Mouse (Mus musculus) small intestine, adult 2 months (tissue): ENCODE data around the gene Tes3-ps. TPM values are rescaled to one million over a fixed set of nuclear protein-coding genes. Genes with fewer than 3 reads are reported as not detected.

ENCODE experiments used
- H3K27ac ChIP-seq: fragments of 200-500 bp; 2 replicates; pipeline ENCODE4 v1.5.1; 2012; ENCODE audit warnings: low read depth, low read length, control low read depth, inconsistent platforms; ENCODE audit not compliant: insufficient read depth
- H3K27me3 ChIP-seq: fragments of 200-500 bp; 2 replicates; pipeline ENCODE4 v1.6.1; 2012; ENCODE audit warnings: mild to moderate bottlenecking, moderate library complexity, low read length, inconsistent platforms; ENCODE audit not compliant: control insufficient read depth, insufficient read depth
- H3K36me3 ChIP-seq: fragments of 200-500 bp; 2 replicates; pipeline ENCODE4 v1.6.1; 2012; ENCODE audit warnings: mild to moderate bottlenecking, low read length, control low read depth, inconsistent platforms; ENCODE audit not compliant: control insufficient read depth, insufficient read depth
- H3K4me1 ChIP-seq: fragments of 200-500 bp; 2 replicates; pipeline ENCODE4 v1.6.1; 2012; ENCODE audit warnings: low read length, inconsistent platforms, mixed read lengths; ENCODE audit not compliant: control insufficient read depth, insufficient read depth, insufficient read length
- H3K4me3 ChIP-seq: fragments of 200-500 bp; 2 replicates; pipeline ENCODE4 v1.5.1; 2012; ENCODE audit warnings: low read depth, mild to moderate bottlenecking, control low read depth, inconsistent platforms, low read length, moderate library complexity
- CTCF ChIP-seq: fragments of 200-500 bp; IDR thresholded peaks from 2 replicates; pipeline ENCODE4 v1.5.1; 2012; ENCODE audit warnings: low read depth, mild to moderate bottlenecking, control low read depth, inconsistent platforms, low read length, moderate library complexity, mixed read lengths; ENCODE audit not compliant: insufficient replicate concordance, insufficient read length; ENCODE audit errors: extremely low read depth
- POLR2A ChIP-seq: fragments of 200-500 bp; IDR thresholded peaks from 2 replicates; pipeline ENCODE4 v1.6.1; 2012; ENCODE audit warnings: low read depth, mild to moderate bottlenecking, control low read depth, inconsistent platforms, low read length, moderate library complexity
- WGBS: fragments of 180-500 bp; shearing (Covaris S2); methylation state at CpG from one replicate; pipeline ENCODE4 v1.1.7; 2018; 5-methylcytosine and 5-hydroxymethylcytosine counted together
- polyA plus RNA-seq: library from polyadenylated mRNA; depleted of rRNA; stranded (reverse); fragments of >200 nt; gene quantifications from 2 replicates; pipeline ENCODE4 v1.2.3, GENCODE M21; 2012

The Tes3-ps gene
- polyA plus RNA-seq, 1 experiment = not detected

- H3K27me3 ChIP-seq = no peaks in the 10 kb centered on the region
- no peaks in the 10 kb centered on the region for H3K4me1 ChIP-seq
- H3K4me3 ChIP-seq = no peak overlapping the region
- H3K36me3 ChIP-seq = no peaks in the 10 kb centered on the region
- TF ChIP-seq CTCF (no peak), POLR2A (no peak)
- WGBS = 80% methylated on average over 5 of the region's 5 CpGs
- no peak overlapping the region for H3K27ac ChIP-seq
Observed at GRCm38 (mm10) chr13:49485388-49485787, 7.7 kb upstream of the Tes3-ps start.

GRCm38 (mm10) chr13:49504510-49504909 lies 11.4 kb downstream of the Tes3-ps start, which contains the start of gene Ecm2:
Gene Ecm2, plus strand, starts transcription at chr13:49504810.
- Histone ChIP-seq H3K36me3 (no peaks in the 10 kb centered on the region), H3K27me3 (no peaks in the 10 kb centered on the region), H3K4me1 (no peaks in the 10 kb centered on the region), H3K27ac (no peak within 1 kb of the TSS), H3K4me3 (no peak within 1 kb of the TSS)
- TF ChIP-seq POLR2A = no peak
- no peak for TF ChIP-seq CTCF
- WGBS = 64% methylated on average over 4 of the region's 4 CpGs

GRCm38 (mm10) chr13:49505776-49506175 lies 12.7 kb downstream of the Tes3-ps start:
- Histone ChIP-seq H3K36me3 (no peaks in the 10 kb centered on the region), H3K4me1 (no peaks in the 10 kb centered on the region), H3K27me3 (no peaks in the 10 kb centered on the region), H3K27ac (no peak overlapping the region), H3K4me3 (no peak overlapping the region)
- 90% methylated on average over 4 of the region's 4 CpGs for WGBS
- TF ChIP-seq POLR2A (no peak), CTCF (no peak)

GRCm38 (mm10) chr13:49507176-49507575 lies 14.1 kb downstream of the Tes3-ps start:
- 77% methylated on average over 3 of the region's 3 CpGs for WGBS
- H3K27me3 ChIP-seq = no peaks in the 10 kb centered on the region
- TF ChIP-seq POLR2A = no peak
- no peak for TF ChIP-seq CTCF

GRCm38 (mm10) chr13:49518761-49519160 lies 25.6 kb downstream of the Tes3-ps start:
- Histone ChIP-seq H3K36me3 (no peaks in the 10 kb centered on the region), H3K4me3 (no peak overlapping the region), H3K27ac (no peak overlapping the region), H3K27me3 (no peaks in the 10 kb centered on the region), H3K4me1 (no peaks in the 10 kb centered on the region)
- WGBS = 45% methylated on average over 2 of the region's 2 CpGs
- TF ChIP-seq POLR2A (no peak), CTCF (no peak)

More at GRCm38 (mm10) chr13:49507176-49507575, 14.1 kb downstream of the Tes3-ps start:
- Histone ChIP-seq H3K4me3 (no peak overlapping the region), H3K36me3 (no peaks in the 10 kb centered on the region), H3K4me1 (no peaks in the 10 kb centered on the region), H3K27ac (no peak overlapping the region)

GRCm38 (mm10) chr13:49526235-49526634 lies 33.1 kb downstream of the Tes3-ps start:
- H3K36me3 ChIP-seq = no peaks in the 10 kb centered on the region
- WGBS = 82% methylated on average over 2 of the region's 2 CpGs
- no peaks in the 10 kb centered on the region for H3K27me3 ChIP-seq
- H3K27ac ChIP-seq = no peak overlapping the region
- no peak overlapping the region for H3K4me3 ChIP-seq
- TF ChIP-seq CTCF (no peak), POLR2A (no peak)
- H3K4me1 ChIP-seq = no peaks in the 10 kb centered on the region

GRCm38 (mm10) chr13:49530636-49531035 lies 37.5 kb downstream of the Tes3-ps start:
- 80% methylated on average over 4 of the region's 4 CpGs for WGBS
- no peaks in the 10 kb centered on the region for H3K36me3 ChIP-seq
- no peaks in the 10 kb centered on the region for H3K4me1 ChIP-seq
- H3K27me3 ChIP-seq = no peaks in the 10 kb centered on the region
- no peak for TF ChIP-seq POLR2A
- TF ChIP-seq CTCF = no peak
- no peak overlapping the region for H3K27ac ChIP-seq
- no peak overlapping the region for H3K4me3 ChIP-seq
